Mouse (Mus musculus): Measurements from ENCODE around the gene Smg7.

GRCm38 (mm10) chr1:152831619-152832018 lies 70.8 kb downstream of the Smg7 start:
- no peak for TF ChIP-seq MAX (IDR thresholded peaks at IDR 0.05)
- no peak for TF ChIP-seq CTCF (IDR thresholded peaks at IDR 0.05; ENCODE audit: control insufficient read depth, insufficient read depth, insufficient read length)
- no peak for TF ChIP-seq MYOD1 (IDR thresholded peaks at IDR 0.05; ENCODE audit: control insufficient read depth, insufficient read length, low read depth)
- no peak for TF ChIP-seq USF1 (IDR thresholded peaks at IDR 0.05; ENCODE audit: low read depth)
